Mouse (Mus musculus): ENCODE data around the gene Plscr3. TPM values are rescaled to one million over a fixed set of nuclear protein-coding genes. Genes with fewer than 3 reads are reported as not detected.

Plscr3 gene
- 149 and 165 TPM in 2 replicates for polyA plus RNA-seq (2012)

GRCm38 (mm10) chr11:69846198-69846680 is at the start of gene Plscr3:
Gene Plscr3, plus strand, starts transcription at chr11:69846376.

GRCm38 (mm10) chr11:69801379-69801977 is 44.7 kb upstream of the Plscr3 start, which contains the start of gene Fgf11:
Gene Fgf11, minus strand, starts transcription at chr11:69801857.

GRCm38 (mm10) chr11:69804972-69805909 is 40.9 kb upstream of the Plscr3 start, which contains the start of gene Tmem102:
Gene Tmem102, minus strand, starts transcription at chr11:69805624.

GRCm38 (mm10) chr11:69815155-69815554 is 31.0 kb upstream of the Plscr3 start, which contains the start of gene Gm39566:
Gene Gm39566, minus strand, starts transcription at chr11:69815298.

GRCm38 (mm10) chr11:69818365-69818764 is 27.8 kb upstream of the Plscr3 start, which contains the start of gene Spem2:
Gene Spem2, minus strand, starts transcription at chr11:69818465.

GRCm38 (mm10) chr11:69822080-69822479 is 24.1 kb upstream of the Plscr3 start, which contains the start of gene Spem1:
Gene Spem1, minus strand, starts transcription at chr11:69822180.

GRCm38 (mm10) chr11:69837604-69837951 is 8.6 kb upstream of the Plscr3 start, which contains the start of gene Nlgn2:
Gene Nlgn2, minus strand, starts transcription at chr11:69837784.

GRCm38 (mm10) chr11:69837952-69838713 is 8.0 kb upstream of the Plscr3 start, which contains the start of gene Tmem256:
Gene Tmem256, plus strand, starts transcription at chr11:69838514.

GRCm38 (mm10) chr11:69858113-69858998 is 12.2 kb downstream of the Plscr3 start, which contains the start of gene Tnk1:
Gene Tnk1, minus strand, starts transcription at chr11:69858730.

GRCm38 (mm10) chr11:69877878-69878277 is 31.7 kb downstream of the Plscr3 start, which contains the start of gene Tmem95:
Gene Tmem95, minus strand, starts transcription at chr11:69878018.

GRCm38 (mm10) chr11:69880853-69881603 is 34.9 kb downstream of the Plscr3 start, which contains the start of gene Kctd11:
Gene Kctd11, minus strand, starts transcription at chr11:69881406.

GRCm38 (mm10) chr11:69895291-69895690 is 49.1 kb downstream of the Plscr3 start, which contains the start of gene Acap1:
Gene Acap1, minus strand, starts transcription at chr11:69895539.

GRCm38 (mm10) chr11:69900471-69901405 is 54.6 kb downstream of the Plscr3 start, which contains the start of the genes 2810408A11Rik and Neurl4:
Gene 2810408A11Rik, minus strand, starts transcription at chr11:69900987.
Gene Neurl4, plus strand, starts transcription at chr11:69901072.

Other genes with a start within 250 kb of the Plscr3 start
- 60.8 and 72.4 TPM in 2 replicates for gene Atp1b2, start 240.4 kb upstream of the Plscr3 start, polyA plus RNA-seq (2012)
- gene Shbg, start 228.5 kb upstream of the Plscr3 start, polyA plus RNA-seq (2012): not detected in 2 replicates
- gene Sat2, start 224.4 kb upstream of the Plscr3 start, polyA plus RNA-seq (2012): not detected in 2 replicates
- gene Fxr2, start 213.4 kb upstream of the Plscr3 start, polyA plus RNA-seq (2012): 78.1 and 86.4 TPM in 2 replicates
- 0.48 and 1.3 TPM in 2 replicates for gene Sox15, start 191.1 kb upstream of the Plscr3 start, polyA plus RNA-seq (2012)
- 34.6 and 45.3 TPM in 2 replicates for gene Mpdu1, start 183.7 kb upstream of the Plscr3 start, polyA plus RNA-seq (2012)
- gene Cd68, start 180.2 kb upstream of the Plscr3 start, polyA plus RNA-seq (2012): 27.8 and 36.3 TPM in 2 replicates
- gene Eif4a1, start 174.0 kb upstream of the Plscr3 start, polyA plus RNA-seq (2012): 275 and 277 TPM in 2 replicates
- gene Senp3, start 164.3 kb upstream of the Plscr3 start, polyA plus RNA-seq (2012): 103 and 104 TPM in 2 replicates
- gene Tnfsf13, start 160.6 kb upstream of the Plscr3 start, polyA plus RNA-seq (2012): 11.4 TPM in 2 replicates
- gene Tnfsf12, start 150.5 kb upstream of the Plscr3 start, polyA plus RNA-seq (2012): 7.9 and 10.0 TPM in 2 replicates
- 2.5 and 3.6 TPM in 2 replicates for gene Tnfsfm13, start 150.3 kb upstream of the Plscr3 start, polyA plus RNA-seq (2012)
- gene Polr2a, start 87.7 kb upstream of the Plscr3 start, polyA plus RNA-seq (2012): 82.4 and 83.8 TPM in 2 replicates
- gene Slc35g3, start 84.4 kb upstream of the Plscr3 start, polyA plus RNA-seq (2012): not detected in 2 replicates
- 3.7 and 6.1 TPM in 2 replicates for gene Zbtb4, start 80.5 kb upstream of the Plscr3 start, polyA plus RNA-seq (2012)
- gene Chrnb1, start 50.4 kb upstream of the Plscr3 start, polyA plus RNA-seq (2012): 1.1 and 1.2 TPM in 2 replicates
- gene Fgf11, start 44.5 kb upstream of the Plscr3 start, polyA plus RNA-seq (2012): 1.1 and 1.4 TPM in 2 replicates
- gene Tmem102, start 40.8 kb upstream of the Plscr3 start, polyA plus RNA-seq (2012): 0.03 TPM in 1 of 2 replicates, not detected in the other
- not detected in 2 replicates for gene Gm39566, start 31.1 kb upstream of the Plscr3 start, polyA plus RNA-seq (2012)
- gene Spem2, start 27.9 kb upstream of the Plscr3 start, polyA plus RNA-seq (2012): not detected in 2 replicates
- 0.11 TPM in 1 of 2 replicates, not detected in the other for gene Spem1, start 24.2 kb upstream of the Plscr3 start, polyA plus RNA-seq (2012)
- gene Nlgn2, start 8.6 kb upstream of the Plscr3 start, polyA plus RNA-seq (2012): 40.3 and 57.2 TPM in 2 replicates
- 437 and 678 TPM in 2 replicates for gene Tmem256, start 7.9 kb upstream of the Plscr3 start, polyA plus RNA-seq (2012)
- gene Tnk1, start 12.4 kb downstream of the Plscr3 start, polyA plus RNA-seq (2012): 0.27 and 0.99 TPM in 2 replicates
- not detected in 2 replicates for gene Tmem95, start 31.6 kb downstream of the Plscr3 start, polyA plus RNA-seq (2012)
- gene Kctd11, start 35.0 kb downstream of the Plscr3 start, polyA plus RNA-seq (2012): 1.2 and 1.7 TPM in 2 replicates
- 138 and 178 TPM in 2 replicates for gene Acap1, start 49.2 kb downstream of the Plscr3 start, polyA plus RNA-seq (2012)
- gene 2810408A11Rik, start 54.6 kb downstream of the Plscr3 start, polyA plus RNA-seq (2012): 1.7 and 2.8 TPM in 2 replicates
- 79.1 and 86.6 TPM in 2 replicates for gene Neurl4, start 54.7 kb downstream of the Plscr3 start, polyA plus RNA-seq (2012)
- gene Gps2, start 67.5 kb downstream of the Plscr3 start, polyA plus RNA-seq (2012): 173 and 210 TPM in 2 replicates
- 2,243 and 2,337 TPM in 2 replicates for gene Eif5a, start 75.6 kb downstream of the Plscr3 start, polyA plus RNA-seq (2012)
- 1.3 and 1.6 TPM in 2 replicates for gene Ybx2, start 89.4 kb downstream of the Plscr3 start, polyA plus RNA-seq (2012)
- 0.54 and 1.5 TPM in 2 replicates for gene Slc2a4, start 101.8 kb downstream of the Plscr3 start, polyA plus RNA-seq (2012)
- 0.12 TPM in 1 of 2 replicates, not detected in the other for gene Cldn7, start 118.4 kb downstream of the Plscr3 start, polyA plus RNA-seq (2012)
- gene Ctdnep1, start 134.8 kb downstream of the Plscr3 start, polyA plus RNA-seq (2012): 253 and 255 TPM in 2 replicates
- gene Elp5, start 136.1 kb downstream of the Plscr3 start, polyA plus RNA-seq (2012): 12.4 and 14.3 TPM in 2 replicates
- 379 and 448 TPM in 2 replicates for gene Gabarap, start 144.8 kb downstream of the Plscr3 start, polyA plus RNA-seq (2012)
- 73.1 and 84.1 TPM in 2 replicates for gene Phf23, start 149.4 kb downstream of the Plscr3 start, polyA plus RNA-seq (2012)
- 50.0 and 50.7 TPM in 2 replicates for gene Dvl2, start 154.2 kb downstream of the Plscr3 start, polyA plus RNA-seq (2012)
- gene Acadvl, start 169.0 kb downstream of the Plscr3 start, polyA plus RNA-seq (2012): 22.8 and 23.6 TPM in 2 replicates
- gene Dlg4, start 170.6 kb downstream of the Plscr3 start, polyA plus RNA-seq (2012): 22.0 and 24.1 TPM in 2 replicates
- not detected in 2 replicates for gene Asgr1, start 207.7 kb downstream of the Plscr3 start, polyA plus RNA-seq (2012)
- gene Asgr2, start 246.3 kb downstream of the Plscr3 start, polyA plus RNA-seq (2012): 0.37 and 0.61 TPM in 2 replicates

Measured in megakaryocyte-erythroid progenitor cell, adult 5 weeks (primary cell).